8 mouse cellular contexts compared by ENCODE assay signal in genomic region chr11:3453467-3453866, GRCm38 (mm10). TPM values are rescaled to one million over a fixed set of nuclear protein-coding genes. Genes with fewer than 3 reads are reported as not detected.
DNase-seq lines count a peak whose midpoint lies in the region; ATAC-seq and TF ChIP-seq lines count a peak whose summit lies in the region.

No protein-coding gene starts in this region.

- no peak for ATAC-seq in hindbrain, embryonic 12.5 days (ENCODE audit: low FRiP score)
- no peak for ATAC-seq in liver, embryonic 13.5 days (ENCODE audit: low read depth)
- ATAC-seq in stomach, embryonic 15.5 days (ENCODE audit: insufficient read depth, low FRiP score, low read depth), result no peak

- no peaks in the 10 kb centered on the region; the same call in none of the 2 replicates for H3K4me1 ChIP-seq in cerebellum, adult 2 months (ENCODE audit: control insufficient read depth, insufficient read depth, low read length)
- peaks cover 18% of the 10 kb centered on the region for H3K4me1 ChIP-seq in hindbrain, embryonic 12.5 days
- H3K4me1 ChIP-seq in liver, embryonic 13.5 days (replicated peaks), result peaks cover 31% of the 10 kb centered on the region
- H3K4me1 ChIP-seq in stomach, embryonic 15.5 days, result peaks cover 12% of the 10 kb centered on the region

- no peaks in the 10 kb centered on the region for H3K27me3 ChIP-seq in cerebellum, adult 2 months (ENCODE audit: control insufficient read depth, insufficient read depth, low read length)
- no peaks in the 10 kb centered on the region for H3K27me3 ChIP-seq in hindbrain, embryonic 12.5 days
- no peaks in the 10 kb centered on the region for H3K27me3 ChIP-seq in liver, embryonic 13.5 days
- no peaks in the 10 kb centered on the region for H3K27me3 ChIP-seq in stomach, embryonic 15.5 days (replicated peaks)

- peak; percentile 9 for TF ChIP-seq CTCF in left cerebral cortex, adult 2 months (IDR thresholded peaks at IDR 0.05)
- peak; percentile 74 for TF ChIP-seq CTCF in cerebellum, adult 2 months (IDR thresholded peaks at IDR 0.05; ENCODE audit: borderline replicate concordance, insufficient read depth, low read depth, low read length)

- no peak for DNase-seq in left cerebral cortex, adult 2 months (ENCODE audit: extremely low spot score in 1 of 2, low spot score in 2 of 2)
- DNase-seq in left cerebral cortex, adult 8-10 months (ENCODE audit: low spot score in 2 of 2), result no peak
- DNase-seq in cerebellum, adult 2 months, result peak; percentile 77 to 90
- DNase-seq in liver, embryonic 13.5 days, result no peak
- DNase-seq in right cerebral cortex, postnatal 36 days (ENCODE audit: low spot score in 2 of 2), result no peak
- DNase-seq in spleen, postnatal 14 days (ENCODE audit: low spot score in 2 of 2), result no peak

- H3K4me2 ChIP-seq in hindbrain, embryonic 12.5 days (replicated peaks), result peak overlapping the region; percentile 62
- peak overlapping the region; percentile 98 for H3K4me2 ChIP-seq in liver, embryonic 13.5 days
- H3K4me2 ChIP-seq in stomach, embryonic 15.5 days, result peak overlapping the region; percentile 89

- intact Hi-C loops in left cerebral cortex, adult 2 months (cut with DNase I), result loop anchor here (2.0 kb wide), 1 partner anchor 67 kb away; no protein-coding TSS in a partner anchor

- no peaks in the 10 kb centered on the region for H3K9me3 ChIP-seq in hindbrain, embryonic 12.5 days (replicated peaks)
- no peaks in the 10 kb centered on the region for H3K9me3 ChIP-seq in liver, embryonic 13.5 days (replicated peaks)
- no peaks in the 10 kb centered on the region for H3K9me3 ChIP-seq in stomach, embryonic 15.5 days

- H3K27ac ChIP-seq in left cerebral cortex, adult 2 months, result no peak overlapping the region
- no peak overlapping the region for H3K27ac ChIP-seq in cerebellum, adult 2 months (ENCODE audit: insufficient read depth, low read length)
- no peak overlapping the region for H3K27ac ChIP-seq in hindbrain, embryonic 12.5 days
- H3K27ac ChIP-seq in liver, embryonic 13.5 days, result no peak overlapping the region
- H3K27ac ChIP-seq in stomach, embryonic 15.5 days, result no peak overlapping the region

- H3K9ac ChIP-seq in hindbrain, embryonic 12.5 days, result no peak overlapping the region
- peak overlapping the region; percentile 76; the same call in 1 of the 2 replicates for H3K9ac ChIP-seq in liver, embryonic 13.5 days
- no peak overlapping the region for H3K9ac ChIP-seq in stomach, embryonic 15.5 days

- 0 out of 2 replicates have a peak, but pooled peaks cover 19% of the 10 kb centered on the region for H3K36me3 ChIP-seq in hindbrain, embryonic 12.5 days
- H3K36me3 ChIP-seq in liver, embryonic 13.5 days, result peaks cover 9% of the 10 kb centered on the region
- peaks cover 7% of the 10 kb centered on the region; the same call in 1 of the 2 replicates for H3K36me3 ChIP-seq in stomach, embryonic 15.5 days

- 8% methylated on average over 6 of the region's 6 CpGs for WGBS in cerebellum, adult 2 months
- WGBS in hindbrain, embryonic 12.5 days, result 75% methylated on average over 6 of the region's 6 CpGs
- WGBS in liver, embryonic 13.5 days (ENCODE audit: insufficient replicate concordance), result 57% methylated on average over 6 of the region's 6 CpGs
- WGBS in stomach, embryonic 15.5 days, result 50% methylated on average over 6 of the region's 6 CpGs

- TF ChIP-seq POLR2A in cerebellum, adult 2 months (IDR thresholded peaks at IDR 0.05; ENCODE audit: borderline replicate concordance, insufficient read depth, low read length), result peak; percentile 27; the same call in 1 of the 2 replicates

- H3K4me3 ChIP-seq in left cerebral cortex, adult 2 months, result peak overlapping the region; percentile 62
- peak overlapping the region; percentile 75 for H3K4me3 ChIP-seq in cerebellum, adult 2 months (replicated peaks; ENCODE audit: insufficient read depth, low read depth, low read length)
- H3K4me3 ChIP-seq in hindbrain, embryonic 12.5 days, result no peak overlapping the region
- peak overlapping the region; percentile 88 for H3K4me3 ChIP-seq in liver, embryonic 13.5 days (replicated peaks)
- H3K4me3 ChIP-seq in stomach, embryonic 15.5 days (replicated peaks), result peak overlapping the region; percentile 94

RNA-seq across cellular contexts. Expression of gene Rnf185, which starts 1.3 kb away (rescaled TPM):
- total RNA-seq in left cerebral cortex, adult 2 months (2021), result 10 to 100 TPM; 26.4 to 27.6 TPM
- total RNA-seq in left cerebral cortex, adult 8-10 months (2022), result 10 to 100 TPM; 28.9 to 31.4 (median 30.0) TPM
- polyA plus RNA-seq in cerebellum, adult 2 months (2012; rRNA removed), result 38.1 and 39.3 TPM in 2 replicates
- 38.5 and 43.0 TPM in 2 replicates for polyA plus RNA-seq in hindbrain, embryonic 12.5 days (2016; fragmentation: Nextera tagmentation; extraction: Ambion mirVana)
- 7.3 and 9.1 TPM in 2 replicates for polyA plus RNA-seq in liver, embryonic 13.5 days (2015; fragmentation: Nextera tagmentation; extraction: Ambion mirVana)
- 27.6 and 30.0 TPM in 2 replicates for polyA plus RNA-seq in stomach, embryonic 15.5 days (2015; fragmentation: Nextera tagmentation; extraction: Ambion mirVana)

RNA-seq across cellular contexts. Expression of gene Pla2g3, which starts 34.6 kb away (rescaled TPM):
- 1 to 10 TPM; 3.8 to 4.1 TPM for total RNA-seq in left cerebral cortex, adult 2 months (2021)
- 1 to 10 TPM; 2.3 to 3.5 (median 2.7) TPM for total RNA-seq in left cerebral cortex, adult 8-10 months (2022)
- 3.8 and 4.0 TPM in 2 replicates for polyA plus RNA-seq in cerebellum, adult 2 months (2012; rRNA removed)
- polyA plus RNA-seq in hindbrain, embryonic 12.5 days (2016; fragmentation: Nextera tagmentation; extraction: Ambion mirVana), result 0.81 and 1.2 TPM in 2 replicates
- polyA plus RNA-seq in liver, embryonic 13.5 days (2015; fragmentation: Nextera tagmentation; extraction: Ambion mirVana), result 0.05 TPM in 2 replicates
- 0.48 and 0.82 TPM in 2 replicates for polyA plus RNA-seq in stomach, embryonic 15.5 days (2015; fragmentation: Nextera tagmentation; extraction: Ambion mirVana)

RNA-seq across cellular contexts. Expression of gene Limk2, which starts 44.5 kb away (rescaled TPM):
- 100 to 1,000 TPM in 1 of 2 experiments, 10 to 100 TPM in 1; 97.5 to 109 TPM for total RNA-seq in left cerebral cortex, adult 2 months (2021)
- 100 to 1,000 TPM in 1 of 4 experiments, 10 to 100 TPM in 3; 93.4 to 107 (median 97.0) TPM for total RNA-seq in left cerebral cortex, adult 8-10 months (2022)
- polyA plus RNA-seq in cerebellum, adult 2 months (2012; rRNA removed), result 201 and 206 TPM in 2 replicates
- polyA plus RNA-seq in hindbrain, embryonic 12.5 days (2016; fragmentation: Nextera tagmentation; extraction: Ambion mirVana), result 114 and 116 TPM in 2 replicates
- 8.7 TPM in 2 replicates for polyA plus RNA-seq in liver, embryonic 13.5 days (2015; fragmentation: Nextera tagmentation; extraction: Ambion mirVana)
- 70.5 and 75.9 TPM in 2 replicates for polyA plus RNA-seq in stomach, embryonic 15.5 days (2015; fragmentation: Nextera tagmentation; extraction: Ambion mirVana)

RNA-seq across cellular contexts. Expression of gene Inpp5j, which starts 51.2 kb away (rescaled TPM):
- 10 to 100 TPM; 54.0 to 57.8 TPM for total RNA-seq in left cerebral cortex, adult 2 months (2021)
- total RNA-seq in left cerebral cortex, adult 8-10 months (2022), result 10 to 100 TPM; 49.4 to 55.6 (median 53.8) TPM
- polyA plus RNA-seq in cerebellum, adult 2 months (2012; rRNA removed), result 103 and 106 TPM in 2 replicates
- polyA plus RNA-seq in hindbrain, embryonic 12.5 days (2016; fragmentation: Nextera tagmentation; extraction: Ambion mirVana), result 0.73 and 1.2 TPM in 2 replicates
- 0.15 and 0.18 TPM in 2 replicates for polyA plus RNA-seq in liver, embryonic 13.5 days (2015; fragmentation: Nextera tagmentation; extraction: Ambion mirVana)
- 2.9 and 3.4 TPM in 2 replicates for polyA plus RNA-seq in stomach, embryonic 15.5 days (2015; fragmentation: Nextera tagmentation; extraction: Ambion mirVana)

Comparison
In these comparisons a context has a peak if more than half of its experiments do, and no peak if none do; other contexts are left out.
1. DNase-seq: peak in cerebellum, adult 2 months (2 of 2); none in left cerebral cortex, adult 2 months (0 of 2), left cerebral cortex, adult 8-10 months (0 of 2), liver, embryonic 13.5 days (single experiment), right cerebral cortex, postnatal 36 days (0 of 2) and spleen, postnatal 14 days (0 of 2).
2. Peak in every context shown above with its lines, with median percentiles within 50 percentile points of each other: H3K4me2 ChIP-seq.